Mouse (Mus musculus) induced T-regulatory cell, adult 2 months (primary cell): ENCODE results near the gene Fam78b.

Source experiments
- DNase-seq: peaks from one replicate; pipeline ENCODE4 v3.0.0-alpha.2; 2012; ENCODE audit warnings: low read depth

Gene Fam78b

GRCm38 (mm10) chr1:167094589-167095148 is 93.5 kb downstream of the Fam78b start:
- no peak for DNase-seq

GRCm38 (mm10) chr1:167098741-167099140 is 97.5 kb downstream of the Fam78b start:
- DNase-seq, result no peak

- DNase-seq, result no peak
These were observed 100.8 kb downstream of the Fam78b start for GRCm38 (mm10) chr1:167102046-167102445.

GRCm38 (mm10) chr1:167102566-167102965 is 101.3 kb downstream of the Fam78b start:
- DNase-seq, result no peak

- DNase-seq, result no peak
These were observed 103.9 kb downstream of the Fam78b start for GRCm38 (mm10) chr1:167104956-167105626.

GRCm38 (mm10) chr1:167105916-167106315 is 104.7 kb downstream of the Fam78b start:
- no peak for DNase-seq

- no peak for DNase-seq
These were observed 107.8 kb downstream of the Fam78b start for GRCm38 (mm10) chr1:167108973-167109509.

GRCm38 (mm10) chr1:167114363-167115050 is 113.3 kb downstream of the Fam78b start:
- no peak for DNase-seq

- no peak for DNase-seq
These were observed 113.9 kb downstream of the Fam78b start for GRCm38 (mm10) chr1:167115121-167115520.

GRCm38 (mm10) chr1:167116733-167117132 is 115.5 kb downstream of the Fam78b start:
- DNase-seq, result no peak

GRCm38 (mm10) chr1:167118971-167119370 is 117.8 kb downstream of the Fam78b start:
- no peak for DNase-seq

GRCm38 (mm10) chr1:167119439-167119838 is 118.2 kb downstream of the Fam78b start:
- no peak for DNase-seq

GRCm38 (mm10) chr1:167122436-167122835 is 121.2 kb downstream of the Fam78b start:
- no peak for DNase-seq

GRCm38 (mm10) chr1:167123551-167123950 is 122.3 kb downstream of the Fam78b start:
- DNase-seq, result no peak

GRCm38 (mm10) chr1:167125870-167126269 is 124.7 kb downstream of the Fam78b start:
- DNase-seq, result no peak

GRCm38 (mm10) chr1:167126292-167126691 is 125.1 kb downstream of the Fam78b start:
- no peak for DNase-seq

GRCm38 (mm10) chr1:167135748-167136147 is 134.5 kb downstream of the Fam78b start:
- no peak for DNase-seq
